Mouse (Mus musculus) forebrain, embryonic 15.5 days (tissue): ENCODE results near the gene Btbd35f16. TPM values are rescaled to one million over a fixed set of nuclear protein-coding genes. Genes with fewer than 3 reads are reported as not detected.
"Not testable (repeated sequence)": the region's sequence is repeated elsewhere in the genome, so short reads cannot be mapped to it uniquely, and the experiment has no call there.

ENCODE experiments used
- ATAC-seq: fragments of 200-750 bp; cut with Nextera tagmentation; replicated peaks from 2 replicates; pipeline ENCODE4 v1.8.0; 2017; ENCODE audit warnings: mild to moderate bottlenecking, moderate TSS enrichment, moderate library complexity
- H3K27ac ChIP-seq: fragments of 300-500 bp; sonication (generic); replicated peaks from 2 replicates; pipeline ENCODE4 v1.5.1; 2015; ENCODE audit warnings: mild to moderate bottlenecking, inconsistent platforms
- H3K27me3 ChIP-seq: fragments of 300-500 bp; sonication (generic); 2 replicates; pipeline ENCODE4 v1.6.1; 2015; ENCODE audit warnings: inconsistent platforms
- H3K36me3 ChIP-seq: fragments of 300-500 bp; sonication (generic); 2 replicates; pipeline ENCODE4 v1.6.1; 2015; ENCODE audit warnings: mild to moderate bottlenecking, inconsistent platforms
- H3K4me1 ChIP-seq: fragments of 300-500 bp; sonication (generic); 2 replicates; pipeline ENCODE4 v1.6.1; 2015; ENCODE audit warnings: inconsistent platforms
- H3K4me2 ChIP-seq: fragments of 300-500 bp; sonication (generic); replicated peaks from 2 replicates; pipeline ENCODE4 v1.6.1; 2015; ENCODE audit warnings: mild to moderate bottlenecking, inconsistent platforms
- H3K4me3 ChIP-seq: fragments of 300-500 bp; sonication (generic); 2 replicates; pipeline ENCODE4 v1.5.1; 2015; ENCODE audit warnings: mild to moderate bottlenecking, inconsistent platforms
- H3K9ac ChIP-seq: fragments of 300-500 bp; sonication (generic); replicated peaks from 2 replicates; pipeline ENCODE4 v1.6.1; 2015; ENCODE audit warnings: mild to moderate bottlenecking, inconsistent platforms
- H3K9me3 ChIP-seq: fragments of 300-500 bp; sonication (generic); 2 replicates; pipeline ENCODE4 v1.6.1; 2016; ENCODE audit warnings: inconsistent platforms
- WGBS: fragments of 180-500 bp; shearing (Covaris S2); methylation state at CpG from one replicate; pipeline ENCODE4 v1.1.7; 2015; ENCODE audit warnings: mixed read lengths; 5-methylcytosine and 5-hydroxymethylcytosine counted together
- polyA plus RNA-seq: library from polyadenylated mRNA; unstranded; fragments of >200 nt; fragmentation: Nextera tagmentation; extraction: Ambion mirVana; gene quantifications from 2 replicates; pipeline ENCODE4 v1.2.1, GENCODE M21; 2015

Btbd35f16 gene
- polyA plus RNA-seq, result not detected in 2 replicates

GRCm38 (mm10) chrX:3956902-3957301 lies at the start of gene Btbd35f16:
Gene Btbd35f16 (minus strand): TSS chrX:3957002.
- H3K27me3 ChIP-seq, H3K36me3 ChIP-seq, ATAC-seq, H3K4me1 ChIP-seq, H3K4me3 ChIP-seq, H3K4me2 ChIP-seq, H3K27ac ChIP-seq, H3K9me3 ChIP-seq, H3K9ac ChIP-seq: not testable (repeated sequence)
- WGBS, result no CpG with 5 or more reads among the region's 3 CpGs

Other genes starting within 250 kb of the Btbd35f16 start
- gene Btbd35f10, start 204.1 kb downstream of the Btbd35f16 start, polyA plus RNA-seq, result not detected in 2 replicates
- not detected in 2 replicates for gene Btbd35f3, start 80.7 kb upstream of the Btbd35f16 start, polyA plus RNA-seq
- not detected in 2 replicates for gene Btbd35f28, start 239.6 kb upstream of the Btbd35f16 start, polyA plus RNA-seq